Mouse (Mus musculus) ES-E14 (cell line): ENCODE data around the gene Prickle2. TPM values are rescaled to one million over a fixed set of nuclear protein-coding genes. Genes with fewer than 3 reads are reported as not detected.

Experiments used
- DNase-seq: peaks from one replicate; pipeline ENCODE4 v3.0.0-alpha.2; 2013; ENCODE audit warnings: low read depth, low spot score
- H3K27ac ChIP-seq: 2 replicates; pipeline ENCODE4 v1.5.1; 2012; ENCODE audit warnings: low read depth, mild to moderate bottlenecking, low read length, moderate library complexity, mixed read lengths; ENCODE audit not compliant: poor library complexity, insufficient read depth, severe bottlenecking
- H3K36me3 ChIP-seq: 2 replicates; pipeline ENCODE4 v1.6.1; 2012; ENCODE audit warnings: mild to moderate bottlenecking, low read length, moderate library complexity, mixed read lengths; ENCODE audit not compliant: control insufficient read depth, poor library complexity, insufficient read depth, severe bottlenecking
- H3K4me1 ChIP-seq, 2 experiments: fragments of 150-350 bp in 1 of 2; sonication (generic) in 1 of 2; 2 replicates each; pipeline ENCODE4 v1.6.1; 2012; ENCODE audit warnings: low read length in 2 of 2, mild to moderate bottlenecking in 1 of 2, mixed read lengths in 1 of 2; ENCODE audit not compliant: control insufficient read depth in 2 of 2, insufficient read depth in 2 of 2, poor library complexity in 1 of 2
- H3K4me3 ChIP-seq, 2 experiments: fragments of 150-350 bp in 1 of 2; sonication (generic) in 1 of 2; 2 replicates each; pipeline ENCODE4 v1.5.1; 2012; ENCODE audit warnings: low read length in 2 of 2, low read depth in 1 of 2, mild to moderate bottlenecking in 1 of 2, mixed read lengths in 1 of 2; ENCODE audit not compliant: insufficient read depth in 1 of 2, poor library complexity in 1 of 2, severe bottlenecking in 1 of 2
- H3K9ac ChIP-seq: 2 replicates; pipeline ENCODE4 v1.6.1; 2012; ENCODE audit warnings: low read depth, mild to moderate bottlenecking, low read length, mixed read lengths; ENCODE audit not compliant: poor library complexity, insufficient read depth, severe bottlenecking
- H3K9me3 ChIP-seq: fragments of 150-350 bp; sonication (generic); 2 replicates; pipeline ENCODE4 v1.6.1; 2012; ENCODE audit warnings: low read depth, mild to moderate bottlenecking, low read length; ENCODE audit not compliant: control insufficient read depth, insufficient read depth
- CHD2 ChIP-seq: IDR thresholded peaks from 2 replicates; pipeline ENCODE4 v1.6.1; 2014; ENCODE audit warnings: mild to moderate bottlenecking, low read depth, low read length, inconsistent platforms
- HCFC1 ChIP-seq: IDR thresholded peaks from 2 replicates; pipeline ENCODE4 v1.6.1; 2012; ENCODE audit warnings: low read length, inconsistent platforms, borderline replicate concordance; ENCODE audit not compliant: insufficient read depth
- MAFK ChIP-seq: IDR thresholded peaks from 2 replicates; pipeline ENCODE4 v1.6.1; 2014; ENCODE audit warnings: mild to moderate bottlenecking, low read depth, low read length, inconsistent platforms; ENCODE audit not compliant: insufficient read depth
- ZC3H11A ChIP-seq: IDR thresholded peaks from 2 replicates; pipeline ENCODE4 v1.6.1; 2012; ENCODE audit warnings: low read depth, mild to moderate bottlenecking, inconsistent platforms, low read length, borderline replicate concordance
- ZNF384 ChIP-seq: IDR thresholded peaks from 2 replicates; pipeline ENCODE4 v1.6.1; 2012; ENCODE audit warnings: low read depth, low read length, inconsistent platforms
- in situ Hi-C, 2 experiments: fragments of 600-800 bp; cut with MboI; formaldehyde crosslinking; loops; one replicate each; pipeline ENCODE4 v1.15.1; 2025; ENCODE audit warnings: low sequenced_read_pairs in 2 of 2, inconsistent platforms in 1 of 2; ENCODE audit not compliant: unreplicated experiment in 2 of 2
- total RNA-seq: library from RNA; depleted of rRNA; stranded (reverse); fragments of 300-350 nt; gene quantifications from 2 replicates; pipeline ENCODE4 v1.2.3, GENCODE M21; 2012

Gene Prickle2
- total RNA-seq, 1 experiment, result 1.2 TPM

- peak; percentile 51 for DNase-seq
- Histone ChIP-seq H3K36me3 (no peaks in the 10 kb centered on the region), H3K27ac (no peak overlapping the region; the same call in 1 of the 2 replicates), H3K9ac (no peak overlapping the region), H3K9me3 (no peaks in the 10 kb centered on the region), H3K4me3 (no peak overlapping the region), H3K4me1 (no peaks in the 10 kb centered on the region)
- in situ Hi-C loops, result no loop called here
- TF ChIP-seq ZC3H11A, result peak; percentile 42; the same call in 1 of the 2 replicates
- no peak for TF ChIP-seq CHD2
Observed at GRCm38 (mm10) chr6:92665530-92665989, 40.4 kb downstream of the Prickle2 start.

GRCm38 (mm10) chr6:92663885-92664284 is 42.1 kb downstream of the Prickle2 start:
- Histone ChIP-seq H3K27ac (no peak overlapping the region), H3K4me3 (no peak overlapping the region), H3K4me1 (no peaks in the 10 kb centered on the region), H3K36me3 (no peaks in the 10 kb centered on the region), H3K9me3 (no peaks in the 10 kb centered on the region), H3K9ac (no peak overlapping the region)
- in situ Hi-C loops, result no loop called here
- TF ChIP-seq ZNF384, result no peak
- no peak for DNase-seq

GRCm38 (mm10) chr6:92663433-92663832 is 42.5 kb downstream of the Prickle2 start:
- Histone ChIP-seq H3K9ac (no peak overlapping the region), H3K9me3 (no peaks in the 10 kb centered on the region), H3K36me3 (no peaks in the 10 kb centered on the region), H3K4me3 (no peak overlapping the region), H3K4me1 (no peaks in the 10 kb centered on the region), H3K27ac (no peak overlapping the region)
- DNase-seq, result no peak
- in situ Hi-C loops, result no loop called here
- TF ChIP-seq ZC3H11A (no peak), MAFK (no peak), HCFC1 (no peak), CHD2 (no peak), ZNF384 (no peak)

- H3K27ac ChIP-seq, result no peak overlapping the region
- H3K9ac ChIP-seq, result no peak overlapping the region
- DNase-seq, result no peak
- H3K36me3 ChIP-seq, result no peaks in the 10 kb centered on the region
- in situ Hi-C loops, result no loop called here
- TF ChIP-seq HCFC1, result no peak
- no peak for TF ChIP-seq CHD2
- no peak for TF ChIP-seq MAFK
- TF ChIP-seq ZNF384, result no peak
- TF ChIP-seq ZC3H11A, result no peak
- peaks cover 0 to 2% of the 10 kb centered on the region in 2 experiments; a peak in 1 of 4 replicates for H3K4me1 ChIP-seq
- no peak overlapping the region for H3K4me3 ChIP-seq
- no peaks in the 10 kb centered on the region for H3K9me3 ChIP-seq
Observed at GRCm38 (mm10) chr6:92649063-92649462, 56.9 kb downstream of the Prickle2 start.

GRCm38 (mm10) chr6:92648571-92648970 is 57.4 kb downstream of the Prickle2 start:
- H3K36me3 ChIP-seq, result no peaks in the 10 kb centered on the region
- H3K27ac ChIP-seq, result no peak overlapping the region
- H3K4me3 ChIP-seq, result no peak overlapping the region
- H3K4me1 ChIP-seq, result peaks cover 0 to 2% of the 10 kb centered on the region in 2 experiments; a peak in 1 of 4 replicates
- in situ Hi-C loops, result no loop called here
- TF ChIP-seq ZC3H11A, result no peak
- TF ChIP-seq ZNF384, result no peak
- no peak for TF ChIP-seq CHD2
- no peak for TF ChIP-seq HCFC1
- TF ChIP-seq MAFK, result no peak
- no peak for DNase-seq
- no peak overlapping the region for H3K9ac ChIP-seq
- H3K9me3 ChIP-seq, result no peaks in the 10 kb centered on the region
